Mouse (Mus musculus): ENCODE measurements at regions not wholly inside any gene's neighbourhood (a gene's known extent, or its start where the extent isn't known, plus 50 kb on each side); places are given as distances from the start of the nearest gene placed in this dataset.

GRCm38 (mm10) chr14:98833230-98833999, 160.7 kb downstream of the Rpl36a-ps1 start:
- DNase-seq = no peak

- no peak for DNase-seq
Observed at GRCm38 (mm10) chr14:98832401-98832800, 161.7 kb downstream of the Rpl36a-ps1 start.

- no peak for DNase-seq
Observed at GRCm38 (mm10) chr14:98829958-98830633, 164.0 kb downstream of the Rpl36a-ps1 start.

DNA sequence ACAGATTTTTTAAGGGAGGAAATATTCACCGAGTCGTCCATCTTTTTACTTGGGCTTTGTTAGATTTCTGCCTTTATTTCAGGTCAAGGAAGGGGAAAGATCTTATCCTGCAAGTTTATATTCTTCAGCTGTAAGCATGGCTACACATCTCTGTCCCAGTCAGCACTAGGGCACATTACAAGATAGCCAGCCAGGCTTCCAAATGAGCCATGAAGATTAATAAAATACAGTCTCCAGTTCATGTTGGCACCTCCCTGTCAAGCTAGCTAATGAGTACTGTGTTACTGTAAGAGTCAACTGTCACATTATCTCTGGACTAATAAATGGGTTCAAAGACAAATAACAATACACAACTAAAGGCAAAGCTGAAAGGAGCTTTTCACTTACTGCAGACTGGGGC, 166.6 kb downstream of the Rpl36a-ps1 start:
- DNase-seq = no peak

DNA sequence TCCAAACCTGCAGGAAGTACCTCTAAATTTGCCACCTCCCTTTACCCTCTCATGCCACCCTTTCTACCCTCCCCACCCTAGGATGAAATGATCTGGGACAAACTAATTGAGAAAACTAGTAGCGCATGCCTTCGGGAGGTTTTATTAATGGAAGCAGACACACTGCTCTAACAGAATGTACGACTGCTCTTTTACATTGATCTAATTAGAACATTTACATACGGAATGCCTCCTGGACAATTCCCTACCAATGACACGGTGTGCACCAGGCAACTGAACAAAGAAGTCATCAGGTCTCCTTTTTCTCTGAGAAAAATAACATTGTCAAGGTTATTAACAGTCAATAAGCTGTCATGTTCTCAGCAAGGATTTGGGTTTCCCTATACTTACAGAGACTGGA, 180.5 kb downstream of the Rpl36a-ps1 start:
- DNase-seq = no peak

- peak; percentile 62 for DNase-seq
Observed at GRCm38 (mm10) chr14:98810259-98811042, 183.7 kb downstream of the Rpl36a-ps1 start.

DNA sequence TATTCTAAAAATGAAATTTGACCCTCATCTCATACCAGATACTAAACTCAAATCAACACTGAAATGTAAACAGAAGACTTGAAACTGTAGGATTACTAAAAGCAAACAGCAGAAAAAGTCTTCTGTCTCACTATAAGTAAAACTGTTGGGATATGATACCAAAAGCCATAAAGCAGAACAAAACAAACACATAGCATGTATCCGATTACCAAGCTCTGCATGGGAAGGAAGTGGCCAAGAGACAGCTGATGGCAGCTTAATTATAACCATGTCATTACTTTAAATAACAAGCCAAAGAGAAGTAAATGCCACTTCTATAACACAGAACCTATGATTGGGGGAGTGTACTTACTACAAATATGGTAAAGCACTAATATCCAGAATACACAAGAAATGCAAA, 186.0 kb downstream of the Rpl36a-ps1 start:
- no peak for DNase-seq

DNA sequence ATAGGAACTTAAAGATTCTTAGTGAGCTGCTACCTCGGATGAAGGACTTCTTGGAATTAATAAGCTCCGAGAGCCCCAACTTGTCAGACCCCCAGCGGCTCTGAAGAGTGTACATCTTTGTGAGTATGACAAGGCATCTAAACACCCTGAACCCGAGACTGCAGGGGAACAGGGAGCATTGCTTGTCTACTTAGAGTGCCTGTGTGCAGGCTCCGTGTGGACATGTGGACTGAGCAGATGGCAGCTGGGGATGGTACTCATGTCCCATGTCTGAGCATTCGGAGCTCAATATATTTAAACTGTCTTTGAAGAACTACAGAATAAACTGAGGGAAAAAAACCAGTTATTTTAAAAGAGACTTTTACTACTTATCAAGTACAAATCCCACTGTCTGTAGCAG, 189.1 kb downstream of the Rpl36a-ps1 start:
- no peak for DNase-seq

GRCm38 (mm10) chr14:98801293-98801692, 192.8 kb downstream of the Rpl36a-ps1 start:
- DNase-seq = no peak

GRCm38 (mm10) chr14:98791970-98792369, 202.1 kb downstream of the Rpl36a-ps1 start:
- no peak for DNase-seq

DNA sequence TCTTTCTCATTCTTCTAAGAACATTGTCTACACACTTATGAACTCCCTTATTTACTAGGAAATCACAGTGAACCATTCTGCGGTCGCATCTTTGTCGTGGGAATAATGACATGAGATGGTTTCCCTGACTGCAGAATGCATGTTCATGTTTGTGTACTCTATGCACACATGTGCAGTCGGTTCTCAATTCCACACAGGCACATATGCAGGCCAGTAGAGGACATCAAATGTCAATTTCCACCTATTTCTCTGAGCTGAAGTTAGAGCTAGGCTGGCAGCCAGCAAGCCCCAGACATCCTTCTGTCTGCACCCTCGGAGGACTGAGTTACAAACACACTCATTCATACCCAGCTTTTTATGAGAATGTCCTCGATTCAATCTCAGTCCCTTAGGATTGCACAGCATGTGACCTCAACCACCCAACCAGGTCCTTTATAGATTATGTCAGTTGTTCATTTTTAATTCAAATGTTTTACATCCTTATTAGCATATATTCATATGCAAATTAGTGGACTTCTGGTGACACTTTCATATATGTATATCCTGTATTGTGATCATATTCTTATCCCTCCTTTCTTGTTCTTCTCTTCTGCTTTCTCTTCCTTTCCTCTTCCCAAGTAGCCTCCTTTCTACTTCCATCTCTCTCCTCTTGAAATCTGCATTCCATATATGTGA, 202.7 kb downstream of the Rpl36a-ps1 start:
- no peak for DNase-seq

DNA sequence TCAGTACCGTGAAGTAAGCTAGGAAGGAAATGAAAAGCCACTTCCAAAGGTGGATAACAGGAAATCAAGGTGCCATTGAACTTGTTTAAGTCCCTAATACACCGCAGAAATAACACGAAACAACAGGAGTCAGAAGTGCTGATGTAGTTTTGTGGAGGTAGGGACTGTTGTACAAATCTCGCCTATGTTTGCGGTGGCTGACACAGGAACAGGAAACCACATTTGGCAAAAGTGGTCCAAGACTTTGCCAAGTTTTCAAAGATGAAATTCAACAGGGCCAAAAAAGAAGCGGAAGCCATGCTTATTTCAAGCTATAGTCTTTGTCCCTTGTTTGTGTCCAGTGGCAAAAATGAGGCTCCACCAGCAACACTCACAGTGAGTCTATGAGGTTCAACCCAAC, 204.3 kb downstream of the Rpl36a-ps1 start:
- no peak for DNase-seq

GRCm38 (mm10) chr14:98781711-98782110, 212.4 kb downstream of the Rpl36a-ps1 start:
- no peak for DNase-seq

GRCm38 (mm10) chr14:98772080-98772479, 222.0 kb downstream of the Rpl36a-ps1 start:
- no peak for DNase-seq

- no peak for DNase-seq
Observed at GRCm38 (mm10) chr14:98768845-98769244, 225.3 kb downstream of the Rpl36a-ps1 start.

GRCm38 (mm10) chr14:98767481-98767880, 226.6 kb downstream of the Rpl36a-ps1 start:
- no peak for DNase-seq

DNA sequence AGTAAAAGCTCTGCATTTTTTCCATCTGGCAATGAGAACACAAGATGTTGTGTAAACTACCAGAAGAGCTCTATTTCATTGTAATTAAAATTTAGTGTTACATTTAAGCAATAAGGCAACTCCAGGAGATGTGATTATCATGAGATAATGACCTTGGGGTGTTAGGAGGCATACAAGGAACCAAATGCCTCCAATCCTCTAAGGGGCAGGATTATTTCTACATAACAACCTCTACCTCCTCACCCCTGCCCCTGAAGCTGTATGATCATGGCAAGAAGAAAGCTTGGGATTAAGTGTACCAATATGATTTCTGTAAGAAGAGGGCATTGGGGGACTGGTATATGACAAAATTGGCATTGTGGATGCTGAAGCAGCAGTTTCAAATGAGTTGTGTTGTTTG, 228.8 kb downstream of the Rpl36a-ps1 start:
- DNase-seq = no peak

DNA sequence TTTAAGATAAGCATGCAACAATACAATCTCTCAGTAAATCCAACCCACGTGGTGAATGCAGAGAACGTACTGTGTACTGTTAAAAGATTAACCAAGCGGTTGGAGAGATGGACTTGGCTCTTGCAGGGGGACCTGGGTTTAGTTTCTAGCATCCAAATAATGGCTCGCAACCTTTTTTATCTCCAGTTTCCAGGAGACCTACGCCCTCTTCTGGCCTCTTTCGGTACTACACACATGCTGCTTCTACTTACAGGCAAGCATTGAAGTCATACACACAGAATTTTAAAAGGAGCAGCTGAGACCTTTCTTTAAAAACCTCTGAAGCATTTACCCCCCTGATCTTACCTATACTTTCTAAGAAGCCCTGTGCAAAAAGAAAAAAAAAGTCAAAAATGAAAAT, 243.4 kb downstream of the Rpl36a-ps1 start:
- DNase-seq = no peak

- no peak for DNase-seq
Observed at GRCm38 (mm10) chr14:98749086-98750027, 244.8 kb downstream of the Rpl36a-ps1 start.

- no peak for DNase-seq
Observed at GRCm38 (mm10) chr14:98747159-98747775, 246.9 kb downstream of the Rpl36a-ps1 start.

- DNase-seq = no peak
Observed at GRCm38 (mm10) chr14:98730375-98730774, 263.7 kb downstream of the Rpl36a-ps1 start.

Measured in adrenal gland, postnatal 14 days (tissue).